Mouse (Mus musculus) hindbrain, embryonic 15.5 days (tissue): ENCODE data around the gene Cln3. TPM values are rescaled to one million over a fixed set of nuclear protein-coding genes. Genes with fewer than 3 reads are reported as not detected.

ENCODE experiments used
- ATAC-seq: fragments of 200-750 bp; cut with Nextera tagmentation; 2 replicates; pipeline ENCODE4 v1.8.0; 2017; ENCODE audit warnings: low read depth, moderate number of reproducible peaks, moderate TSS enrichment; ENCODE audit not compliant: low FRiP score
- H3K27ac ChIP-seq: fragments of 300-500 bp; sonication (generic); replicated peaks from 2 replicates; pipeline ENCODE4 v1.5.1; 2015; ENCODE audit warnings: mild to moderate bottlenecking, inconsistent platforms
- H3K27me3 ChIP-seq: fragments of 300-500 bp; sonication (generic); 2 replicates; pipeline ENCODE4 v1.6.1; 2015; ENCODE audit warnings: control low read depth, inconsistent platforms
- H3K36me3 ChIP-seq: fragments of 300-500 bp; sonication (generic); 2 replicates; pipeline ENCODE4 v1.6.1; 2015; ENCODE audit warnings: control low read depth, inconsistent platforms
- H3K4me1 ChIP-seq: fragments of 300-500 bp; sonication (generic); replicated peaks from 2 replicates; pipeline ENCODE4 v1.6.1; 2015; ENCODE audit warnings: control low read depth, inconsistent platforms
- H3K4me2 ChIP-seq: fragments of 300-500 bp; sonication (generic); 2 replicates; pipeline ENCODE4 v1.6.1; 2015; ENCODE audit warnings: moderate library complexity, mild to moderate bottlenecking, inconsistent platforms
- H3K4me3 ChIP-seq: fragments of 300-500 bp; sonication (generic); 2 replicates; pipeline ENCODE4 v1.5.1; 2015; ENCODE audit warnings: mild to moderate bottlenecking, inconsistent platforms
- H3K9ac ChIP-seq: fragments of 300-500 bp; sonication (generic); 2 replicates; pipeline ENCODE4 v1.6.1; 2015; ENCODE audit warnings: inconsistent platforms
- H3K9me3 ChIP-seq: fragments of 300-500 bp; sonication (generic); 2 replicates; pipeline ENCODE4 v1.6.1; 2016; ENCODE audit warnings: control low read depth, inconsistent platforms
- WGBS: fragments of 180-500 bp; shearing (Covaris S2); methylation state at CpG from one replicate; pipeline ENCODE4 v1.1.7; 2015; 5-methylcytosine and 5-hydroxymethylcytosine counted together
- polyA plus RNA-seq: library from polyadenylated mRNA; unstranded; fragments of >200 nt; fragmentation: Nextera tagmentation; extraction: Ambion mirVana; gene quantifications from 2 replicates; pipeline ENCODE4 v1.2.1, GENCODE M21; 2015

Cln3 gene
- polyA plus RNA-seq, 1 experiment from 2014 or later = 37.2 TPM

DNA sequence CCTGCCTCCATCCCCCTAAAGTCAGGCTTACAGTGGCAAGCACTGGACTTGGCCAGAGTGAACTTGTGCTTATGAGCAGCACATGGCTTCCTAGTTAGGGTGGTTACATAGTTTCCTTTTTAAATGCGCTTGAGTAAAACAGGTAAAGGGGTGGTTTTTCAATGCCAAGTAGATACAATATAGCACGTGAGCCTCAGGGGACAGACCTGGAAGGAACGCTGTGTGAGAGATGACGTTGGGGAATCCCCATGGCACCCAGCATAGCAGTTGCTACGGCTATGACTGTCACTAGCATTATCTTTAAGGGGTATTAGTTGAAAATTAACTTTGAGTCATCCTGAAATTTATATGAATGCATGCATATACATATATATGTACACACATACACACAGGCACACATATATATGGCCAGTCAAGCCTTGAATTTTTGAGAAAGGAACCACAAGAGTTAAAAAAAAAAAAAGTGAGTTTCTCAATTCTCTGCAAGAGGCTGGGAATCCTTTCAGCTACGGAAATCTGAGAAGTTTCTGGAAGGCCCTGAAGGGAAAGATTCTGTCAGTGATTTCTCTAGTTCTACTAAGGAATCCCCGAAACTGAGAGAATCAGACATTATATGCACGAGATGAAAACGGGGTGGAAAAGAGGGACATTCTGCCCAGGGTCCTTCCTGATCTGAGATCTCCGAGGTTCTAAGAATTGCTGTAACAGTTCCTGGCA lies 34.1 kb upstream of the Cln3 start:
- H3K4me3 ChIP-seq = no peak overlapping the region
- H3K27ac ChIP-seq = no peak overlapping the region
- H3K9me3 ChIP-seq = no peaks in the 10 kb centered on the region
- H3K36me3 ChIP-seq = no peaks in the 10 kb centered on the region
- H3K27me3 ChIP-seq = no peaks in the 10 kb centered on the region
- no peak for ATAC-seq
- no peaks in the 10 kb centered on the region for H3K4me1 ChIP-seq
- WGBS = 83% methylated on average over 10 of the region's 10 CpGs
- no peak overlapping the region for H3K9ac ChIP-seq
- no peak overlapping the region for H3K4me2 ChIP-seq

DNA sequence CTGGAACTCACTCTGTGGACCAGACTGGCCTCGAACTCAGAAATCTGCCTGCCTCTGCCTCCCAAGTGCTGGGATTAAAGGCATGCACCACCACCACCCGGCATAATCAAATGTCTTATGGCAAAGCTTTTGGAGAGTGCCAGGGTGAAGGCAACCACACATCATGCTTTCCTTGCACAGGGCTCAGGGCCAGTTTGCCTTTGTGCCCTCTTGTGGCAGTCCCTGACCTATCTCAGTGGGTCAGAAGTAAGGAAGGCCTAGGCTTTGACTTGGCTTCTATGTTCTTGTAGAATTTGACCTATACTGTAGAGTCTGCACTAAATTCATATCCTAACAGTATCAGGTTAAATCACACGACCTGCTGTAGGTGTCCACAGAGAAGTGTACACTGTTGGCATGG lies 31.1 kb upstream of the Cln3 start:
- no peak overlapping the region for H3K9ac ChIP-seq
- H3K4me1 ChIP-seq = no peaks in the 10 kb centered on the region
- H3K36me3 ChIP-seq = no peaks in the 10 kb centered on the region
- H3K27me3 ChIP-seq = no peaks in the 10 kb centered on the region
- H3K4me2 ChIP-seq = no peak overlapping the region
- H3K9me3 ChIP-seq = no peaks in the 10 kb centered on the region
- 68% methylated on average over 3 of the region's 3 CpGs for WGBS
- no peak overlapping the region for H3K4me3 ChIP-seq
- no peak for ATAC-seq
- no peak overlapping the region for H3K27ac ChIP-seq

DNA sequence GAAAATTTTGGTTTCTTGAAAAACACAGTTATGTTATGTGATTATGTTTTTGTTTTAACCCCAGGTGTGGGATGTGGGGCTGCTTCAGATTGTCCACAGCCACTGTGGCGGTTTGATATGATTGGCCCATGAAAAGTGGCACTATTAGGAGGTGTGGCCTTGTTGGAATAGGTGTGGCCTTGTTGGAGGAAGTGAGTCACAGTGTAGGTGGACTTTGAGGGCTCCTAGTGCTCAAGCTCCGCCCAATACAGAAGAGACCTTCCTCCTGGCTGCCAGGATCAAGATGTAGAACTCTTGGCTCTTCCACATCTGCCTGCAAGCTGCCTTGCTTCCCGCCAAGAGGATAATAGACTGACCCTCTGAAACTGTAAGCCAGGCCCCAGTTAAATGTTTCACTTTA lies 27.1 kb upstream of the Cln3 start:
- no peaks in the 10 kb centered on the region for H3K9me3 ChIP-seq
- no peaks in the 10 kb centered on the region for H3K36me3 ChIP-seq
- 78% methylated on average over 3 of the region's 3 CpGs for whole genome bisulfite sequencing
- ATAC-seq = no peak
- H3K4me2 ChIP-seq = no peak overlapping the region
- no peak overlapping the region for H3K9ac ChIP-seq
- no peaks in the 10 kb centered on the region for H3K27me3 ChIP-seq
- no peak overlapping the region for H3K27ac ChIP-seq
- no peak overlapping the region for H3K4me3 ChIP-seq
- no peaks in the 10 kb centered on the region for H3K4me1 ChIP-seq

DNA sequence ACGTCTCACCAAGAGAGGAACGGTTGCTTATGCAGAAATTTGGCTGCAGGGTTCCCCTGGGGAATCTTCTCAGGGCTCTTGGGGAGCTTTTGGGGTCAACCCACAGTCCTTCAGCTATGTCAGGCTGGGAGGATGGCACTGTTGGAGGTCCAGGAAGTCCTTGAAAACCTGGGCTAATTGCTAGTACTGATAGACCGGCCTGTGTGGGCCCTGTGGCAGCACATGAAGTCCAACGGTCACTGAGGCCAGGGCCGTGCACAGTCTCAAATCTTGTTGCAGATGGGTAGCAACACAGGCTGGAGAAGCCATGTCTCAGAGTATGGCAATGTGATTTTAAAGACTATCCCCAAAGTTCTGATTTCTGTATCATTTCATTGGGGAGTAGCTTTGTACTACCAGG lies 22.2 kb upstream of the Cln3 start:
- Histone ChIP-seq H3K27me3 (no peaks in the 10 kb centered on the region), H3K36me3 (no peaks in the 10 kb centered on the region), H3K27ac (no peak overlapping the region), H3K4me2 (no peak overlapping the region), H3K4me3 (no peak overlapping the region), H3K9me3 (no peaks in the 10 kb centered on the region), H3K4me1 (no peaks in the 10 kb centered on the region), H3K9ac (no peak overlapping the region)
- ATAC-seq = no peak
- 88% methylated on average over 5 of the region's 5 CpGs for WGBS

DNA sequence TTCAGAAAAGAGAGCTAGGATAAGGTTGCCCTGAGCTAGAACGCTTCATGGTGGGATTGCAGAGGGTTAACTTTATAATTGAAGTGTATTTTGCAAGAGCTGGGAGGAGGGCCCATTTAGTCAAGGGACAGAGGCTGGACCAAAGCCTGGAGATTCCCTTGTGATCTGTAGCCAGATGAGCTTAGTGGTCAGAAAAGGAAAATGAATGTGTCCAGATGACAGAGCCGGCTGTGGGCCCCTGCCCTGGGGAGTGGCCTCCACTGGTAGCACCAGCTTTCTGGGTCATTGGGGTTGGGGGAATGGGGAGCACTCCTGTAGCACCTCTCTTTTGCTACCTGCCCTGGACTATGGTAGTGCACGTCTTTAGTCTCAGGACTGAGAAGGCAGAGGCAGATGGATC lies 21.4 kb upstream of the Cln3 start:
- no peak overlapping the region for H3K9ac ChIP-seq
- H3K4me1 ChIP-seq = no peaks in the 10 kb centered on the region
- WGBS = 86% methylated on average over 3 of the region's 3 CpGs
- no peak overlapping the region for H3K27ac ChIP-seq
- no peaks in the 10 kb centered on the region for H3K9me3 ChIP-seq
- no peaks in the 10 kb centered on the region for H3K27me3 ChIP-seq
- ATAC-seq = no peak
- H3K4me3 ChIP-seq = no peak overlapping the region
- no peaks in the 10 kb centered on the region for H3K36me3 ChIP-seq
- no peak overlapping the region for H3K4me2 ChIP-seq

DNA sequence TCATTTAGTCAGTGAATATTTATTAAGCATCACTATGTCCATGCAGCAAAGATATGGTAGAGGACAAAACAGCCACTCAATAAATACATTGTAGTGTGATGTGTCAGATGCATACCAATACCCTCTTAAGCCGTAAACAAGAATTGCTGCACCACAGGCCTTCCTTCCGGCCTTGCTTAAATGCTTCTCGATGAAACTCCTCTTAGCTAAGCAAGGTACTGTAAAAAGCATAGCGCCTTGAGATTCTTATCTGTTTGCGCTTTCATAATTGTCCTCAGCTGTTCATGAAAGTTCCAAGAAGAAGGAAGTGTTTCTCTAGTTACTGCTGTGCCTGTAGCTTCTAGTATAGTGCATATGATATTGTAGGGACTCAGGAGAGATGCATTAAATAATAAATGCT lies 21.0 kb upstream of the Cln3 start:
- Histone ChIP-seq H3K9me3 (no peaks in the 10 kb centered on the region), H3K4me1 (no peaks in the 10 kb centered on the region), H3K27ac (no peak overlapping the region), H3K27me3 (no peaks in the 10 kb centered on the region), H3K4me3 (no peak overlapping the region), H3K4me2 (no peak overlapping the region), H3K36me3 (no peaks in the 10 kb centered on the region), H3K9ac (no peak overlapping the region)
- ATAC-seq = no peak
- WGBS = 89% methylated on average over 5 of the region's 5 CpGs

DNA sequence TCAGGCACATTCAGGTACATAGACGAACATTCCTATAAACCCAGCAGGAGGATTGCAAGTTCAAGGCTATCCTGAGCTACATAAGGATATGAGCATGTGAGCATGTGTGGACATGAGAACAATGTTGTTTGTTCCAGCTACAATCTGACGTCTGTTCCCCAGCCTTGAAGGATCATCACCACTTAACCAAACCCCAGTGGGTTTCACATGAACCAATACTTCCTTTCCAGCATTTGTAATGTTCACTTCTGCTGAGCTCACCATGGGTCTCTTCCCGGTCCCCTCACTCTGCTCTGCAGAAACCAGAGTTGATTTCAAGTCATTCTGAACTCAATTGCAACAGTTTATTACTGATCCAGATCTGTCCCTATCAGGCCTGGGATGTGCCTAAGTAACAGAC lies 17.0 kb upstream of the Cln3 start:
- H3K27ac ChIP-seq = no peak overlapping the region
- 84% methylated on average over 3 of the region's 3 CpGs for WGBS
- H3K9ac ChIP-seq = no peak overlapping the region
- H3K4me2 ChIP-seq = no peak overlapping the region
- H3K27me3 ChIP-seq = no peaks in the 10 kb centered on the region
- H3K9me3 ChIP-seq = no peaks in the 10 kb centered on the region
- H3K36me3 ChIP-seq = no peaks in the 10 kb centered on the region
- ATAC-seq = no peak
- H3K4me1 ChIP-seq = no peaks in the 10 kb centered on the region
- no peak overlapping the region for H3K4me3 ChIP-seq

DNA sequence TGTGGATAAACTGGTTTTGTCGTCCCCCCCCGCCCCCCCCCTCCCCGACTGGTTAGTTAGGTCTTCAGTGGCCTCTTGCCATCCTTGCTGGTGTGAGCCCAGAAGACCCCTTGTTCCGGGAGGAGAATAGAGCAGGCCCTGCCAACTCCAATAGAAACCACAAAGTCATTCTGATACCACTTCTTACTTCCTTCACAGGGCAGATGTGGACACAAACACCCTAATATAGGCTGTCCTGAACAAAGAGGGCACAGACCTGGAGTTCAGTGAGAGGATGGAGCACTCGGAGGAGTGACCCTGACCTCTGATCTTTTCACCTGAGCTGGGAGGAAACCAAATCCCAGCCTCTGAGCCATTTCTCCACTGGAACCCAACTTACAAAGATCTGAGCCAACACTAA lies 16.3 kb upstream of the Cln3 start:
- H3K4me3 ChIP-seq = no peak overlapping the region
- H3K4me1 ChIP-seq = no peaks in the 10 kb centered on the region
- H3K9ac ChIP-seq = no peak overlapping the region
- H3K36me3 ChIP-seq = no peaks in the 10 kb centered on the region
- H3K27ac ChIP-seq = no peak overlapping the region
- WGBS = 43% methylated on average over 5 of the region's 5 CpGs
- H3K9me3 ChIP-seq = no peaks in the 10 kb centered on the region
- H3K27me3 ChIP-seq = no peaks in the 10 kb centered on the region
- H3K4me2 ChIP-seq = no peak overlapping the region
- ATAC-seq = no peak

- Histone ChIP-seq H3K4me1 (no peaks in the 10 kb centered on the region), H3K4me3 (no peak overlapping the region), H3K9me3 (no peaks in the 10 kb centered on the region), H3K27ac (no peak overlapping the region), H3K27me3 (no peaks in the 10 kb centered on the region), H3K36me3 (no peaks in the 10 kb centered on the region), H3K4me2 (no peak overlapping the region), H3K9ac (no peak overlapping the region)
- no peak for ATAC-seq
- WGBS = 84% methylated on average over 6 of the region's 6 CpGs
These were observed 13.3 kb upstream of the Cln3 start for GRCm38 (mm10) chr7:126598919-126599318.

DNA sequence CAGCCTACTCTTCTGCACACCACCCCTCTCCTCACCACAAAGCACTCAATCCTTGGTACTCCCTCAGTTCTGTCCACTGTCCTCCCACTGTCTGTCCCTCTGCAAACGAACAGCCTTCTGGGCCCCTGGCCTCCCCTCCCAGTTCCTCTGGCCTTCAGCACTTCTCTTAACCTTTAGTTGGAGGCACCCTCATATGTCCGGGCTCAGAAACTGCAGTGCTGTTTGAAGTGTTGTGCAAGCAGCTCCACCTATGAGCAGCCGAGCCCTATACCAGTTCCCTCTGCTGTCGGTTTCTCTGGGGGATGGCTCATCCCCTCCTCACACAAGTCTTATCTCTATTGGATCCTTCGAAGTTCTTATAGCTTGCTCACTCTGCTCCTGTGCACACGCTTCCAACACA lies 10.8 kb upstream of the Cln3 start:
- H3K9ac ChIP-seq = no peak overlapping the region
- no peaks in the 10 kb centered on the region for H3K4me1 ChIP-seq
- no peak overlapping the region for H3K27ac ChIP-seq
- no peak for ATAC-seq
- 69% methylated on average over 6 of the region's 6 CpGs for WGBS
- no peak overlapping the region for H3K4me2 ChIP-seq
- H3K9me3 ChIP-seq = no peaks in the 10 kb centered on the region
- H3K36me3 ChIP-seq = no peaks in the 10 kb centered on the region
- H3K4me3 ChIP-seq = no peak overlapping the region
- no peaks in the 10 kb centered on the region for H3K27me3 ChIP-seq

DNA sequence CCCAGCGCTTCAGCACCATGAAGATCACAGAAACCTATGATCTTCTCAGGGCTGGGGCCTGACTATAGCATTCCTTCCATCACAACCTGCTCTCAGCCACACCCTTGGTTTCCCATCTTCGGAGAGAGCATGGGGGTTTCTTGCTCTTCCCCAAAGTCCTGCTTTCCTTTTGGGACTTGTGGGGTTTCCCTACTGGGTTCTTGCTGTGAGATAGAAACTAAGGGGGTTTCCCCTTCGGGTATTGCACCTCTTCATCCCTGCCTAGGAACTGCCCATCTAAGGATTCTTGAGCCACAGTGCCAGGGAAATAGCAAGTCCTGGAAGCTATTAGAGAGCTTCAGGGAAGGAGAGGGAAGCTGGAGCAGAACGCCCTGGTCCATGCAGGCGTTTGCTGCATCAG lies 10.3 kb upstream of the Cln3 start:
- 79% methylated on average over 5 of the region's 5 CpGs for WGBS

GRCm38 (mm10) chr7:126594862-126595561 lies 9.4 kb upstream of the Cln3 start, which contains the start of gene Il27:
Il27 (minus strand) TSS chr7:126594941.
- H3K27ac ChIP-seq = no peak within 1 kb of the TSS
- H3K9ac ChIP-seq = no peak within 1 kb of the TSS
- H3K4me2 ChIP-seq = no peak within 1 kb of the TSS
- 85% methylated on average over 11 of the region's 11 CpGs for WGBS
- no peaks in the 10 kb centered on the region for H3K9me3 ChIP-seq
- H3K27me3 ChIP-seq = no peaks in the 10 kb centered on the region
- no peak for ATAC-seq
- H3K36me3 ChIP-seq = no peaks in the 10 kb centered on the region
- H3K4me3 ChIP-seq = no peak within 1 kb of the TSS
- no peaks in the 10 kb centered on the region for H3K4me1 ChIP-seq

More for the DNA sequence above, 10.3 kb upstream of the Cln3 start:
- no peaks in the 10 kb centered on the region for H3K9me3 ChIP-seq
- H3K27ac ChIP-seq = no peak overlapping the region
- no peaks in the 10 kb centered on the region for H3K36me3 ChIP-seq
- no peaks in the 10 kb centered on the region for H3K4me1 ChIP-seq
- no peak overlapping the region for H3K4me2 ChIP-seq
- no peak overlapping the region for H3K9ac ChIP-seq
- H3K27me3 ChIP-seq = no peaks in the 10 kb centered on the region
- no peak for ATAC-seq
- no peak overlapping the region for H3K4me3 ChIP-seq
